Mouse (Mus musculus) G1E (cell line): ENCODE results near the gene Fan1.

Experiments
- CTCF ChIP-seq: IDR thresholded peaks from 2 replicates; pipeline ENCODE4 v1.5.1; 2012; ENCODE audit warnings: low read depth, low read length, inconsistent platforms, mixed read lengths
- GATA1 ChIP-seq: IDR thresholded peaks from 2 replicates; pipeline ENCODE4 v1.6.1; 2012; ENCODE audit warnings: borderline replicate concordance, low read length, inconsistent platforms, mixed read lengths
- GATA2 ChIP-seq: IDR thresholded peaks from 2 replicates; pipeline ENCODE4 v1.6.1; 2012; ENCODE audit warnings: low read depth, low read length, inconsistent platforms, borderline replicate concordance
- POLR2AphosphoS5 ChIP-seq: IDR thresholded peaks from 2 replicates; pipeline ENCODE4 v1.6.1; 2012; ENCODE audit warnings: low read depth, low read length, inconsistent platforms; ENCODE audit not compliant: insufficient replicate concordance
- TAL1 ChIP-seq: conservative IDR thresholded peaks from 2 replicates; pipeline ENCODE4 v1.6.1; 2012; ENCODE audit warnings: low read depth, low read length, inconsistent platforms, mixed read lengths

DNA sequence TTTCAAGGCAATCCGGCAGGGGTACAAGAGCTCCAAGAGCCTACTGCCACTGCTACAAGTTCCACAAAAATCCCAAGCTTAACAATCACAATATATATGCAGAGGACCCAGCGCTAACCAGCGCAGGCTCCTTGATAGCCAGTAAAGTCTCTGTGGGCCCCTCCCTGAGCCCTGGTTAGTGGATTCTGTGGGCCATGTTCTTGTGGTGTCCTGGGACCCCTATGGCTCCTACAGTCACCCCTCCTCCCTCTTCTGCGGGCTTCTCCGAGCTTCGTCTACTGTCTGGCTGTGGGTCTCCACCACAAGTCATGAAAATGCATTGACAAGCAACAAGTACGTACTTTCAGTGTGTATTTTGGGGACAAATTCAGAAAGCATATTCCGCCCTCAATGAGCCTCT, 17.6 kb upstream of the Fan1 start:
- TF ChIP-seq CTCF (no peak), TAL1 (no peak), GATA1 (no peak), POLR2AphosphoS5 (no peak), GATA2 (no peak)
